ENCODE assay signal across 28 mouse cellular contexts in genomic region chr11:6777566-6777965, GRCm38 (mm10). TPM values are rescaled to one million over a fixed set of nuclear protein-coding genes. Genes with fewer than 3 reads are reported as not detected.
DNase-seq lines count a peak whose midpoint lies in the region; ATAC-seq lines count a peak whose summit lies in the region.
"Had no signal": no experiment of that assay in that cellular context is flagged by ENCODE, and none has a peak within 500 bp of the region (broad histone marks: within the 10 kb centered on the region; RNA-seq: fewer than 3 reads in every experiment).

No protein-coding gene starts in this region.

- no peak overlapping the region for H3K4me2 ChIP-seq in heart, embryonic 12.5 days
- H3K4me2 ChIP-seq: embryonic facial prominence, embryonic 12.5 days; forebrain, embryonic 13.5 days; forebrain, embryonic 15.5 days had no signal

- peaks cover 9% of the 10 kb centered on the region for H3K4me1 ChIP-seq in heart, embryonic 12.5 days (replicated peaks)
- H3K4me1 ChIP-seq: forebrain, embryonic 13.5 days; forebrain, embryonic 15.5 days had no signal

- no peak overlapping the region for H3K27ac ChIP-seq in heart, embryonic 12.5 days (ENCODE audit: poor library complexity, severe bottlenecking)
- H3K27ac ChIP-seq: embryonic facial prominence, embryonic 10.5 days; embryonic facial prominence, embryonic 12.5 days; forebrain, embryonic 13.5 days; forebrain, embryonic 15.5 days had no signal

- no peak for ATAC-seq in heart, embryonic 12.5 days (ENCODE audit: insufficient number of reproducible peaks, low FRiP score)
- ATAC-seq: activated CD4-positive, CD25-positive, alpha-beta regulatory T cell, adult 4 months; CD4-positive, CD25-positive, alpha-beta regulatory T cell, adult 4 months; forebrain, embryonic 13.5 days; forebrain, embryonic 15.5 days; forebrain, postnatal 0 days; Patski had no signal

- no peaks in the 10 kb centered on the region for H3K27me3 ChIP-seq in heart, embryonic 12.5 days (replicated peaks)
- H3K27me3 ChIP-seq: embryonic facial prominence, embryonic 12.5 days; forebrain, embryonic 15.5 days; Patski had no signal

- H3K36me3 ChIP-seq in heart, embryonic 12.5 days, result no peaks in the 10 kb centered on the region
- H3K36me3 ChIP-seq: embryonic facial prominence, embryonic 10.5 days; embryonic facial prominence, embryonic 12.5 days; forebrain, embryonic 15.5 days; G1E had no signal

- no peak overlapping the region for H3K9ac ChIP-seq in heart, embryonic 12.5 days
- H3K9ac ChIP-seq: embryonic facial prominence, embryonic 12.5 days; forebrain, embryonic 13.5 days; forebrain, embryonic 15.5 days; forebrain, postnatal 0 days had no signal

- no peak overlapping the region for H3K4me3 ChIP-seq in heart, embryonic 12.5 days
- H3K4me3 ChIP-seq: embryonic facial prominence, embryonic 10.5 days; embryonic facial prominence, embryonic 12.5 days; forebrain, embryonic 13.5 days; forebrain, embryonic 15.5 days had no signal

- DNase-seq in heart, adult 11 months, result peak; percentile 81
- DNase-seq in testis, postnatal 10 days (ENCODE audit: low spot score), result peak; percentile 18
- no peak for DNase-seq in testis, postnatal 14 days (ENCODE audit: low spot score)
- peak; percentile 80 for DNase-seq in R1 (ENCODE audit: low read depth, low spot score)
- DNase-seq in right cerebral cortex, postnatal 10 days (ENCODE audit: low spot score in 2 of 2), result no peak
- DNase-seq in retina, postnatal 1 day, result no peak
- DNase-seq: adrenal gland, adult 8-10 months; adrenal gland, postnatal 14 days; adrenal gland, postnatal 36 days; B cell, adult 2 months; cerebellum, adult 11-12 months; cerebellum, adult 2 months; cerebellum, adult 9-10 months; cerebellum, postnatal 10 days; cerebellum, postnatal 25 days; forebrain, postnatal 0 days had no signal

- H3K9me3 ChIP-seq in heart, embryonic 12.5 days (replicated peaks), result peaks cover 8% of the 10 kb centered on the region; the same call in 1 of the 2 replicates
- H3K9me3 ChIP-seq: embryonic facial prominence, embryonic 10.5 days; forebrain, embryonic 13.5 days; forebrain, embryonic 15.5 days; G1E had no signal

- WGBS in heart, embryonic 12.5 days, result 80% methylated on average over 1 of the region's 1 CpGs

RNA-seq across cellular contexts. Expression of gene Gm11983, which starts 59.9 kb away (rescaled TPM):
- polyA plus RNA-seq in heart, embryonic 12.5 days (2016; fragmentation: Nextera tagmentation; extraction: Ambion mirVana), result not detected in 2 replicates
- polyA plus RNA-seq: activated CD4-positive, CD25-positive, alpha-beta regulatory T cell, adult 4 months; CD4-positive, CD25-positive, alpha-beta regulatory T cell, adult 4 months; cerebellum, adult 2 months; cortical plate, adult 2 months; embryonic facial prominence, embryonic 10.5 days; embryonic facial prominence, embryonic 12.5 days; embryonic facial prominence, embryonic 14.5 days; forebrain, embryonic 11.5 days; forebrain, embryonic 13.5 days; forebrain, embryonic 15.5 days; forebrain, postnatal 0 days; G1E; Patski had no signal

Comparison
In these comparisons a context has a peak if more than half of its experiments do, and no peak if none do; other contexts are left out.
1. DNase-seq: peak in heart, adult 11 months (single experiment), testis, postnatal 10 days (single experiment) and R1 (single experiment); none in testis, postnatal 14 days (single experiment), right cerebral cortex, postnatal 10 days (0 of 2) and retina, postnatal 1 day (single experiment).